Mouse (Mus musculus): ENCODE measurements around the gene Haus4. TPM values are rescaled to one million over a fixed set of nuclear protein-coding genes. Genes with fewer than 3 reads are reported as not detected.

Gene Haus4
- total and polyA plus RNA-seq, 3 experiments, result 42.7 to 60.3 (median 57.9) TPM

DNA sequence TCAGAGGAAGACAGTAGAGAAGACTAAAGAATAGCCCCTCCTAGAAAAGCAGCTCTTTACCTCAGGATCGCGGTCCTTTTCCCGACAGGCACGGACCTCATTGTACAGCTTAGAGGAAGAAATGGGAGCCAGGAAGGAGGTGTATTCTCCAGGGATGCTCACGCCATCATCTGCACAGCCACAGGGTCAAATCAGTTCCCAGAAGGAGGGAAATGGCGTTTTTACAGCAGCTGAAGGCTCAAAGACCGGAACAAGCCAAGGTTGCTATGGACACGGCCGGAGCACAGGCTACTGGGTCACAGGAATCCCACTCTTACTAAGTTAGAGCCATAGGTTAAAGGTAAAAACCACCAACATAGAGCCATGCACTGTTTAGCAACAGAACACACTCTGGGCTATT lies 44.6 kb downstream of the Haus4 start:
- no peak for TF ChIP-seq CTCF (IDR thresholded peaks at IDR 0.05; ENCODE audit: low read depth, low read length)
- TF ChIP-seq POLR2AphosphoS5 (IDR thresholded peaks at IDR 0.05; ENCODE audit: insufficient replicate concordance, low read depth, low read length), result no peak
- no peak for TF ChIP-seq GATA1 (IDR thresholded peaks at IDR 0.05; ENCODE audit: borderline replicate concordance, low read length)
- no peak for TF ChIP-seq TAL1 (conservative IDR thresholded peaks at IDR 0.05; ENCODE audit: low read depth, low read length)
- no peak for TF ChIP-seq GATA2 (IDR thresholded peaks at IDR 0.05; ENCODE audit: borderline replicate concordance, low read depth, low read length)
- DNase-seq (ENCODE audit: low spot score), result no peak
- no peak for ATAC-seq (ENCODE audit: extremely low read depth, insufficient number of reproducible peaks, low FRiP score, poor library complexity, severe bottlenecking)
- Histone ChIP-seq H3K36me3 (replicated peaks) (peaks cover 94% of the 10 kb centered on the region), H3K4me3 (ENCODE audit: low read depth, low read length) (no peak overlapping the region), H3K9me3 (replicated peaks) (0 out of 2 replicates have a peak, but pooled peaks cover 2% of the 10 kb centered on the region), H3K27me3 (ENCODE audit: insufficient read depth, low read length) (no peaks in the 10 kb centered on the region), H3K4me1 (ENCODE audit: insufficient read depth, low read depth, low read length) (peaks cover 5% of the 10 kb centered on the region)

DNA sequence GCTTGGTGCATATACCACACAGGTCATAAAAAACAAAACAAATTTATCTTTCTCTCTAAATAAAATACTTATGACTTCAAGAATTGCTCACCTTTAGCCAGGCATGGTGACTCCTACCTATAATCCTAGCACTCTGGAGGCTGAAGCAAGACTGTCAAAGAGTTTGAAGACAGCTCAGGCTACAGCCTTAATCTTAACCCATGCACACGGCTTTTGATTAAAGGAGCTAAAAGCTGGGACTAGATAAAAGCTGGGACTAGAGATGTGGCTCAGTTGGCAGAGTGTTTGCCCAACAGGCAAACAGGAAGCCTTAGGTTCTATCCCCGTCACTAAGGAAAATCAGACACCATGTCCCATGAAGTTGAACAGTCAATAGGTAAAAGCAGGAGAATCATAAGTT lies 51.3 kb downstream of the Haus4 start:
- ATAC-seq (ENCODE audit: extremely low read depth, insufficient number of reproducible peaks, low FRiP score, poor library complexity, severe bottlenecking) (no peak), DNase-seq (ENCODE audit: low spot score) (no peak)
- peaks cover 7% of the 10 kb centered on the region for H3K4me1 ChIP-seq (ENCODE audit: insufficient read depth, low read depth, low read length)

DNA sequence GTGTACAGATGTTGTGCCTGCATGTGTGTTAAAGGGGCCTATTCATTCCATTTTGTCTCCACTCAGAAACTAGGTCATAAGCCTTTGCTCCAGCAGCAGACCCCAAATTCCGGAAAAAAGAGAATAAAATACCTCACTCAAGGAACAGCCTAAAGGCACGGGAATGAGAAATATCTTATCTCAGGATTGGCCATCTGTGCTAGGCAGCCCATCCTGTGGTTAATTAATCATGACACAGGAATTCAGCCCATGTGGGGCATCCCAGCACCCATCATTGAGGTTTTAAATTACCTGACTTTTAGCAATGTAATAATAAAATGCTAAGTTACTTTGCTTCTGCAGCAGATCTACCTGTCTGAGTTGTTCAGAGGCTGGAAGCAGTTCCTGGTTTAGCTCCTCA lies 53.1 kb downstream of the Haus4 start:
- DNase-seq (ENCODE audit: low spot score) (no peak), ATAC-seq (ENCODE audit: extremely low read depth, insufficient number of reproducible peaks, low FRiP score, poor library complexity, severe bottlenecking) (no peak)
- H3K4me1 ChIP-seq (ENCODE audit: insufficient read depth, low read depth, low read length), result peaks cover 2% of the 10 kb centered on the region; the same call in 1 of the 2 replicates
- TF ChIP-seq GATA2 (IDR thresholded peaks at IDR 0.05; ENCODE audit: borderline replicate concordance, low read depth, low read length), result no peak
- TF ChIP-seq CTCF (IDR thresholded peaks at IDR 0.05; ENCODE audit: low read depth, low read length), result no peak
- H3K27me3 ChIP-seq (ENCODE audit: insufficient read depth, low read length), result peaks cover 6% of the 10 kb centered on the region
- H3K36me3 ChIP-seq (replicated peaks), result peaks cover 11% of the 10 kb centered on the region
- H3K4me3 ChIP-seq (ENCODE audit: low read depth, low read length), result no peak overlapping the region
- H3K9me3 ChIP-seq (replicated peaks), result no peaks in the 10 kb centered on the region

More for the DNA sequence above, 51.3 kb downstream of the Haus4 start:
- TF ChIP-seq TAL1 (conservative IDR thresholded peaks at IDR 0.05; ENCODE audit: low read depth, low read length), result no peak
- no peak for TF ChIP-seq POLR2AphosphoS5 (IDR thresholded peaks at IDR 0.05; ENCODE audit: insufficient replicate concordance, low read depth, low read length)
- TF ChIP-seq GATA2 (IDR thresholded peaks at IDR 0.05; ENCODE audit: borderline replicate concordance, low read depth, low read length), result no peak
- no peak for TF ChIP-seq GATA1 (IDR thresholded peaks at IDR 0.05; ENCODE audit: borderline replicate concordance, low read length)
- TF ChIP-seq CTCF (IDR thresholded peaks at IDR 0.05; ENCODE audit: low read depth, low read length), result no peak
- Histone ChIP-seq H3K4me3 (ENCODE audit: low read depth, low read length) (no peak overlapping the region), H3K9me3 (replicated peaks) (no peaks in the 10 kb centered on the region), H3K36me3 (replicated peaks) (peaks cover 28% of the 10 kb centered on the region), H3K27me3 (ENCODE audit: insufficient read depth, low read length) (peaks cover under 1% of the 10 kb centered on the region; the same call in 1 of the 2 replicates)

DNA sequence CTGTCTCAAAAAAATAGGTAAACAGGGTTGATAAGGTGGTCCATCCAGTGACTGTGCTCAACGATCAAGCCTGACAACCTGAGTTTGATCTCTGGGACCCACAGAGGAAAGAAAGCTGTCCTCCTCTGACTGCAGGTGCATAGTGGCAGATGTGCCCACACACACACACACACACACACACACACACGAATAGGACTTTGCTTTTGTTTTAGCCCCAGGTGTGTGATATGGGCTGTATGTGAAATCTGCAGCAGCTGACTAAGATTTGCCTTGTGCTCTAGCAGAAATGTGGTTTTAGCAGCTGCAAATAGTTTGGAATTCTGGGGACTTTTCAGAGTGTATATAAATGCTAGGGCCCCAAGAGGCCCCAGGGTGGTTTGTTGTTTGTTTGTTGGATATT lies 55.1 kb downstream of the Haus4 start:
- H3K4me3 ChIP-seq (ENCODE audit: low read depth, low read length), result no peak overlapping the region
- no peaks in the 10 kb centered on the region for H3K9me3 ChIP-seq (replicated peaks)
- peaks cover 6% of the 10 kb centered on the region for H3K27me3 ChIP-seq (ENCODE audit: insufficient read depth, low read length)
- no peak for ATAC-seq (ENCODE audit: extremely low read depth, insufficient number of reproducible peaks, low FRiP score, poor library complexity, severe bottlenecking)
- H3K36me3 ChIP-seq (replicated peaks), result no peaks in the 10 kb centered on the region
- TF ChIP-seq POLR2AphosphoS5 (IDR thresholded peaks at IDR 0.05; ENCODE audit: insufficient replicate concordance, low read depth, low read length) (no peak), CTCF (IDR thresholded peaks at IDR 0.05; ENCODE audit: low read depth, low read length) (no peak), GATA1 (IDR thresholded peaks at IDR 0.05; ENCODE audit: borderline replicate concordance, low read length) (no peak), TAL1 (conservative IDR thresholded peaks at IDR 0.05; ENCODE audit: low read depth, low read length) (no peak), GATA2 (IDR thresholded peaks at IDR 0.05; ENCODE audit: borderline replicate concordance, low read depth, low read length) (no peak)
- DNase-seq (ENCODE audit: low spot score), result no peak
- peaks cover 5% of the 10 kb centered on the region; the same call in 1 of the 2 replicates for H3K4me1 ChIP-seq (ENCODE audit: insufficient read depth, low read depth, low read length)

DNA sequence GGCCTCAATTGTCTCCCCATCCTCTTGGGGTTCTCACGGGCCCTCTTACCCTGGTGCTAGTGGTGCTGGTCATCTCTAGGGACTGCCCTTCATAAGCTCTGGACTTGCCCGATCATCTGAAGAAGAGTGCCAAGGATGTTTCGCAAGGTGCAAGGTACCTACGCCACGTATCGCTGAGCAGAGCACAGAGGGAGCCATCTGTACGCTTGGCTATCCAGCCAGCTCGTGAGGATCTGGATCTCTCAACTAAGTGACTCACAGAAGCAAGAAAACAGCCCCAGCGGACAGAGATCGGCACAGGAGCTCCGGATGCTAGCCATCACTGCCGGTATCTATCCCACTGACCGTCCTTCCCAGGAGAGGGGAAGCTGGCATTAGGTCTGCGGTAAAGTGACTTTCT lies 57.7 kb downstream of the Haus4 start:
- ATAC-seq (ENCODE audit: extremely low read depth, insufficient number of reproducible peaks, low FRiP score, poor library complexity, severe bottlenecking), result no peak
- TF ChIP-seq GATA1 (IDR thresholded peaks at IDR 0.05; ENCODE audit: borderline replicate concordance, low read length) (no peak), POLR2AphosphoS5 (IDR thresholded peaks at IDR 0.05; ENCODE audit: insufficient replicate concordance, low read depth, low read length) (no peak), TAL1 (conservative IDR thresholded peaks at IDR 0.05; ENCODE audit: low read depth, low read length) (no peak), CTCF (IDR thresholded peaks at IDR 0.05; ENCODE audit: low read depth, low read length) (no peak), GATA2 (IDR thresholded peaks at IDR 0.05; ENCODE audit: borderline replicate concordance, low read depth, low read length) (no peak)
- no peak overlapping the region for H3K4me3 ChIP-seq (ENCODE audit: low read depth, low read length)

DNA sequence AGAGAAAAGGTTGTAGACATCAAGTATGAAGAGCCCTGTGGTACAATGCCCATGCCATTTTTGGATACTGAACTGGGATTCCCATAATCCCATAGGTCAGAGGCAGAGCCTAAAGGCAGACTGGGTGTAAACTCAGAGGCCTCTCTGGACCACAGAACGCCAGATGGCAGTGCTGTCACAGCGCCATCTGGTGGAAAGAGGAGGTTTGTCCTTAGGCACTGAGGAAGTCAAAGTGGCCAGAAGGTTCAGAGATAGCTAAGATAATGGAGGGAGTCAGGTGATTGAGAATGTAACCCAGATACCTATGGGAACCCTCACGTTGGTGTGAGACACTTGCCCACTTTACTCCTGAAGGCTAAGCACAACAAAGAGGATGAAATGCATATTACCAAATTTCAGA lies 60.2 kb downstream of the Haus4 start:
- H3K27me3 ChIP-seq (ENCODE audit: insufficient read depth, low read length), result peaks cover 6% of the 10 kb centered on the region
- DNase-seq (ENCODE audit: low spot score), result peak; percentile 49

More for the DNA sequence above, 57.7 kb downstream of the Haus4 start:
- Histone ChIP-seq H3K27me3 (ENCODE audit: insufficient read depth, low read length) (peaks cover 6% of the 10 kb centered on the region), H3K9me3 (replicated peaks) (no peaks in the 10 kb centered on the region), H3K4me1 (ENCODE audit: insufficient read depth, low read depth, low read length) (peaks cover 7% of the 10 kb centered on the region; the same call in 1 of the 2 replicates), H3K36me3 (replicated peaks) (no peaks in the 10 kb centered on the region)
- DNase-seq (ENCODE audit: low spot score), result no peak

More for the DNA sequence above, 60.2 kb downstream of the Haus4 start:
- TF ChIP-seq POLR2AphosphoS5 (IDR thresholded peaks at IDR 0.05; ENCODE audit: insufficient replicate concordance, low read depth, low read length) (no peak), CTCF (IDR thresholded peaks at IDR 0.05; ENCODE audit: low read depth, low read length) (peak; percentile 76)
- no peaks in the 10 kb centered on the region for H3K36me3 ChIP-seq (replicated peaks)
- H3K9me3 ChIP-seq (replicated peaks), result no peaks in the 10 kb centered on the region
- peaks cover 5% of the 10 kb centered on the region; the same call in 1 of the 2 replicates for H3K4me1 ChIP-seq (ENCODE audit: insufficient read depth, low read depth, low read length)
- peak; percentile 8; the same call in 1 of the 2 replicates for ATAC-seq (ENCODE audit: extremely low read depth, insufficient number of reproducible peaks, low FRiP score, poor library complexity, severe bottlenecking)
- no peak overlapping the region for H3K4me3 ChIP-seq (ENCODE audit: low read depth, low read length)

Data from G1E (cell line).